Mouse (Mus musculus): ENCODE data around the gene Mmrn2.
"Not testable (repeated sequence)": the region's sequence is repeated elsewhere in the genome, so short reads cannot be mapped to it uniquely, and the experiment has no call there.

Gene Mmrn2

DNA sequence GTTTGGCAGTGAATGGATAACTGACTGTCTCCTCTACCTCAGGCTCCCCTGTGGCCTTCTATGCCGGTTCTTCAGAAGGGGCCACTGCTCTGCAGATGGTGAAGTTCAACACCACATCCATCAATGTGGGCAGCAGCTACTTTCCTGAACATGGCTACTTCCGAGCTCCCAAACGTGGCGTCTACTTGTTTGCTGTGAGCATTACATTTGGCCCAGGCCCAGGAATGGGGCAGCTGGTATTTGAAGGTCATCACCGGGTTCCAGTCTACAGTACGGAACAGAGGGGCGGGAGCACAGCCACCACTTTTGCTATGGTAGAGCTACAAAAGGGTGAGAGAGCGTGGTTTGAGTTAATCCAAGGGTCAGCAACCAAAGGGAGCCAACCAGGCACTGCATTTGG lies 27.6 kb downstream of the Mmrn2 start:
- DNase-seq (ENCODE audit: low read depth, low spot score), result no peak

DNA sequence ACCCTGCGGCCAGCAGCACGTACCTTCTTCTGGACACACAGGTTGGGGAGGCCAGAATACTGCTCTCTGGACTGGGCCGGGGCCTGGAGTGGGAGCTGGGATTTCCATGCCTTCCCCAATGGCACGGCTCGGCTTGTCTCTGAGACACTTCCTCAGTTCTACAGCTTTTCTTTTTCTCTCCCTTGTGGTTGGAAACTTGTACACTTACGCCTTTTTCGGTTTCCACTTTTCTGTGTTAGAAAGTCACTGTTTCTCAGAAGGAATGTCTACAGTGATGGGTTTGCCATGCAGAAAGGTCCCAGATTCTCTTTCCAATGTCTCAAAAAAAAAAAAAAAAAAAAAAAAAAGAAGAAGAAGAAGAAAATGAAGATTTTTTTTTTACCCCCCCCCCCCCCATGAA lies 28.2 kb downstream of the Mmrn2 start:
- no peak for DNase-seq (ENCODE audit: low read depth, low spot score)

DNA sequence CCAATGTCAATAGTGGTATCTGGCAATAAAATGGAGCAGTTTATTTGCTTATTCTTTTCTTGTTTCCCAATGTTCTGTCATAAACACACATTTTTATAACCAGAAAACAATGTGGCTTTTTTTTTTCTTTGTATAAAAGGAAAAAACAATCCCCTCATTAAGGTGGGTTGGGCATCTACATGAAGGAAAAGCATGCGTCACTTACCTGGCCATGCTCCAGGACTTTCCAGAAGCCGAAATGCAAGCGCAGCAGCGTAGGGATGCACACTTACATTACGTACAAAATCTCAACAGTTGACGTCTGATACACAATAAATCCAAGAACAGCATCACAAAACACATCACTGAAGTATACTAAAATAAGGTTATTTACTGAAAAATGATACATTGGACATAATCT lies 35.5 kb downstream of the Mmrn2 start:
- DNase-seq (ENCODE audit: low read depth, low spot score), result no peak

DNA sequence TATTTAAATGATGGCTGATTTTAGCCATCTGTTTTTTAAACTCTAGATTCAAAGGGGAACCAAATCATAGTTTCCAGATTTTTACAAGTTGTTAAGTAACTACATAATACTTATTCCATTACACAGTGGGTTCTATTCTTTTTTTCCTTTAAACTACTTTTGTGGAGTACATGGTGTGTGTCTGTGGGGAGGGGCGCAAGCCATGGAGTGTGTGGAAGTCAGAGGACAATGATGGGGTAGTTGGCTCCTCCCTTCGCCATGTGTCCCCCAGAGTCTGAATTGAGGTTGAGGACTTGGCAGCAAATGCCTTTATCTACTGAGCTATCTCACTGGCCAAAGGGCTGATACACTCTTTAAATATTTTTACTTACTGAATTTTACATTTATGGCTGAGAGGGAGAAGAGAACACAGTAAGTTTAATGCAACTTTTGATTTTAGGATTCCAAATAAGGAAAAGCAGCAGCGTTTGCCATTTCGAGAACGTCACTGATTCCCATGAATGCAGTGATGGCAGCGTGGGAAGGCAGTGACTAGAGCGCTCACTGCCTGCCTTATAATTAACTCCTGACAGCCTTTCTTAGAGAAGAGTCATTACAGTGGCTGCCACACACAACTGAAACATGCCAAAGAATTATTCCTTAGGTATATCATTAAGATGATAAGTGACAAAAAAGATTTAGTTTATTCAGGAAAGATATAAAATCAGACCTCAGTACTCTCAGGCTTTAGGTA lies 37.1 kb downstream of the Mmrn2 start:
- DNase-seq (ENCODE audit: low read depth, low spot score), result no peak

DNA sequence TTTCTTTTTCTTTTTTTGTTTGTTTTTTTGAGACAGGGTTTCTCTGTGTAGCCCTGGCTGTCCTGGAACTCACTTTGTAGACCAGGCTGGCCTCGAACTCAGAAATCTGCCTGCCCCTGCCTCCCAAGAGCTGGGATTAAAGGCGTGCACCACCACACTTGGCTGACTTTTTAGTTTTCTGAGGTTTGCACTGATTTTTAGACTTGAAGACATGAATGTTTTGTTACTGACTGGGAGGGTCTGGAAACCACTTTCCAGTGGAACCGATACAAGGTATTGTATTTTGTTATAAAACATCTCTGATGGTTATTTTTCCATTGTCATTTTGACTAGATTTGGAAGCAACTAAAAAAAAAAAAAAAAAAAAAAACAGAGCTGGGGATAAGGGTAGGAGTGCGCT lies 41.7 kb downstream of the Mmrn2 start:
- DNase-seq (ENCODE audit: low read depth, low spot score), result not testable (repeated sequence)

DNA sequence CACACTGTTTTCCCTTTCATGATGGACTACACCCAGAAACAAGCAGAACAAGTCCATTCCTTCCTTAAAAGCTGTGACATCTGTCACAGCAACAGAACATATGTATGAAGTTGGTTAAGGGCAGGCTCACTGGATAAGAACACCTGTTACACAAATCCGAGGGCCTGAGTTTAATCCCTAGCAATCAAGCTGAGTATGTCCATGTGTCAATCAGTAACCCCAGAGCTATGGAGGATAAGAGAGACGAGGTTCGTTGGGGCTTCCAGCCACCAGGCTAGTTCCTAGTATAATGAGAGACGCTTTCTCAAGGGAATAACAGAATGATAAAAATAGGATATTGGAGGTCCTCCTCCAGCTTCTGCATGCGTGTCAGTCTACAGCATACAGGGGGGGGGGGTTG lies 42.2 kb downstream of the Mmrn2 start:
- DNase-seq (ENCODE audit: low read depth, low spot score), result no peak

DNA sequence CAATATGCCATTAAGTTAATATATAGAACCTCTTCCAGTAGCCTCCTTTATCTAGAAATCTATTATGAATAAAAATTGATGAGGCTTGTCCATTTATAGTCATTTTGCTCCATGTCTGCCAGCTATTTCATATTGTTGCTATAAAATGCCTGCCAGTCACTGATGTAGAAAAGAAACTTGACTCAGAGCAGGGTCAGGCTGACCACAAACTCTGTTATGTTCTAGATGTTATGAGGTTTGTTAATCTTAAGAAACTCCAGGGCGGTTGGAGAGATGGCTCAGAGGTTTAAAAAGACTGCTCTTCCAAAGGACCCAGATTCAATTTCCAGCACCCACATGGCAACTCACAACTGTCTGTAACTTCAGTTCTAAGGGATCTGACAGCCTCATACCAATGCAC lies 45.8 kb downstream of the Mmrn2 start:
- no peak for DNase-seq (ENCODE audit: low read depth, low spot score)

DNA sequence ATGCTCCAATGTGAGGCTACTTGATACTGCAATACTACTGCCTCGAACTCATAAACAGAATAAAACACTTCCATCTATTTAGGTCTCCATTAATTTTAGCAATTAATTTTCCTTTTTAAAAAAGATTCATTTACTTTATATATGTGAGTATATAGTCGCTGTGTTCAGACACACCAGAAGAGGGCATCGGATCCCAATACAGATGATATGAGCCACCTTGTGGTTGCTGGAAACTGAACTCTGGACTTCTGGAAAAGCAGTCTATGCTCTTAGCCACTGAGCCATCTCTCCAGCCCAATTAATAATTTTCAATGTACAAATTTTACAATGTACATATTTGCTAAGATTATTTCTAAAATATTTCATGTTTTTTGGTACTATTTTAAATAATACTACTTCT lies 53.0 kb downstream of the Mmrn2 start:
- no peak for DNase-seq (ENCODE audit: low read depth, low spot score)

DNA sequence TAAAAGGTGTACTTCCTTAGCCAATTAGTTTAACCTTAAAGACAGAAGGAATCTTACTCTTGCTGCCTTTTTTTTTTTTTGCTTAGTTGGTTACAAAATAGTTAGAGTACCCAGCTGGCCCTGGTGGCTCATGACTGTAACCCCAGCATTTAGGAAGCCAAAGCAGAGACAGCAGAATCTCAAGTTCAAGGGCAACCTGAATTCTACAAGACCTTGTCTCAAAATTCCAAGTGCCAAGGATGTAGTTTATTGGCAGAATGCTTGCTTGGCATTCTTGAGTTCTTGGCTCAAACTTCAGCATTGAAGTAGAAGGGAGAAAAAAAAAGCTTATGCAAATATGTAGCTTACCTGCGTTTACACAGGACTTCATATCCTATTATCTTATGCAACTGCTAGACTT lies 53.8 kb downstream of the Mmrn2 start:
- no peak for DNase-seq (ENCODE audit: low read depth, low spot score)

DNA sequence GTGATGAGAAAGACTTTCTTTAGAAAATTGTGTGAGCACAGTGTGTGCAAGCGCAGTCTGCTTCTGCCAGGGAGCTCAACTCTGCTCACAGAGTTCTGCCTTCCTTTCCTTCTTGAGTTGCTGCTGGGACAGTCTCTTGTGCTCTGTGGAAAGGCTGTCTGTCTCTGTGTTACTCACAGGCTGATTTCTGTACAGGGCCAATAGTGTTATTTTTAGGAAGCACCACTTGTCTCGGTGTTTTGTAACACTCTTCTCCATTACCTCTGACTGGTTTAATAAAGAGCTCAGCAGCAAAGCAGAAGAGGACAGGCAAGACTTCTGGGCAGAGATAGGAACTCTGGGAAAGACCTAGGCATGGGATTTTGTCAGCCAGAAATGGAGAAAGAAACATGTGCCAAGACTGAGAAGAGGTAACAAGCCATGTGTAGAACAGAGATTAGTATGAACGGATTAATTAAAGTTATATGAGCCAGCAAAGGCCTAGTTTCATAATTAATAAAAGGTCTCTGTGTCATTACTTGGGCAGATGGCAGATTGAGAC lies 65.3 kb downstream of the Mmrn2 start:
- DNase-seq (ENCODE audit: low read depth, low spot score), result no peak

DNA sequence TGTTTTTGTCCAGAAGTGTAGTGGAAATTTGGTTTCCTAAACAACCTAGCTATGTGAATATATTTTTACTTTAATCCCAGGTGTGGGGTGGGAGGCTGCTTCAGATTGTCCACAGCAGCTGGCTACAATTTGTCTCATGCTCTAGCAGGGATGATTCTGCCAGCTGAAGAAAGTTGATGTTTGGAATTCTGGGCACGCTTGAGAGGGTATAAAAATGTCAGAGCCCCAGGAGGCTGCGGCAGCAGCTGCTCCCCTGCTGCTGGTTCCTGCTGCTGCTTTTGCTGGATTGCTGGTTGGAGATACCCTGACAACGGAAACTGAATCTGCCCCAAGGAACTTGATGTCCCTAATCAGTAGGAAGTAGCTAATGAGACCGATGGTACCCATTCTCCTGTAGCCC lies 67.3 kb downstream of the Mmrn2 start:
- DNase-seq (ENCODE audit: low read depth, low spot score), result peak; percentile 34

DNA sequence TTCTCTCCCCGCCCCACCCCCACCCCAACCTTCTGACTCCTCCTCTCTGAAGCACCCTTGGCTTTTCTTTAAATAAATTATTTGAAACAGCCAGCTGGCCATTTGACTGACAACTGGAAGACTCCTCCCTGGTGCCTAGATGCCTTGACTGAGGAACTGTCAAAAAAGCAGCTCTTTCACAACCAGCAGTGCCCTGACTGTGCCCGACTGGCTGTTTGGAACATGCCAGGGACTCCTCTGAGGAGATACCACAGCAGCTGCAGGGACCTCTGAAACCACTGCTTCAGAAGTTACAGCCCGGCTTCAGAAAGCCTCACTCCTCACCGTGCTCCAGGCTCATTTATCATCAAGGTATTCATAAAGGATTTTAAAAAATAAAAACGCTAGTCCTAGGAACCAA lies 69.1 kb downstream of the Mmrn2 start:
- no peak for DNase-seq (ENCODE audit: low read depth, low spot score)

DNA sequence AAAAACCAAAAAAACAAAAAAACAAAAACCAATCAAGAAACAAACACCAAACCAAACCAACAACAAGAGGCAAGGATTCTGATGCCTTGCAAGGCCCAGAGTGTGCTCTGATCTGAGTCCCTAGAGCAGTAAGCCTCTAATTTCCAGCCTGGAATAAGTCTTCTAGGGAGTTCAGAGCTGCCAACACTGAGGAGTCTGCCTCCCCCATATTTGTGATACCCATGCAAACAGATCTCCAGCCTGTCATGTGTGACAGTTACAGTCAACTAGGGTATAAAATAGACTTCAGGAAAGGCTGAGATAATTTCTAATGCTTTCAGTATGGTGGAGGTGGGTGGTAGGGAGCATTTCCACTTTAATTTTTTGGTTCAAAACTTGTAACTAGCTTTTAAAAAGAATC lies 69.7 kb downstream of the Mmrn2 start:
- no peak for DNase-seq (ENCODE audit: low read depth, low spot score)

DNA sequence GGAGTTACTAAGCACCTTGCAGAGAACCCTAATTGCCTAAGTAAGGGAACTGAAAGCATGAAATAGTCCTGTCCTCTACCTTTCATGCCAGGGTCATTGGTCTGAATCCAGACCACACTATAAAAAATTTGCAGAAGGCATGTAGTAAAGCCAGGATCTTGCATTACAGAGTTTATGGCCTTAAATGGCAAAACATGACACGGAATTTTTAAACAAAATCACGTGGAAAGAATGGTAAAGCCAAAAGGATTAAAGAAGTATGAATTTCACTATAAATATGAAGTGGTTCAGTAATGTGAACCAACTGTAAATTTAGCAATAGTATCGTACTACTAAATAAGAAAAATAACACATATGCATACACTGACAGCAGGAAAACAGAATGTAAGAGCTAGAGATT lies 70.1 kb downstream of the Mmrn2 start:
- DNase-seq (ENCODE audit: low read depth, low spot score), result no peak

DNA sequence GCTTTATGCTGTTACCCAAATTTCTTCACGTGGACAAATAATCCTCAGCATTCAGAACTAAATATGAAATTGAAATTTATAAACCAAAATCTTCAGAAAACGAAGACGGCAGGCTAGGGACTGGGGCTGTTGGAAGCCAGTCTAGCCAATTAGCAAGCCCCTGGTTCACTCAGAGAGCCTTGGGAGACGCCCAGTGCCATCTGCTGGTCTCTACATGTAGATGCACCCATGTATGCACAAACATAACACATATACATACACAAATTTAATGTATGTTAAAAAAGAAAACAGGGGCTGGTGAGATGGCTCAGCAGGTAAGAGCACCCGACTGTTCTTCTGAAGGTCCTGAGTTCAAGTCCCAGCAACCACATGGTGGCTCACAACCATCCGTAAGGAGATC lies 71.4 kb downstream of the Mmrn2 start:
- no peak for DNase-seq (ENCODE audit: low read depth, low spot score)

DNA sequence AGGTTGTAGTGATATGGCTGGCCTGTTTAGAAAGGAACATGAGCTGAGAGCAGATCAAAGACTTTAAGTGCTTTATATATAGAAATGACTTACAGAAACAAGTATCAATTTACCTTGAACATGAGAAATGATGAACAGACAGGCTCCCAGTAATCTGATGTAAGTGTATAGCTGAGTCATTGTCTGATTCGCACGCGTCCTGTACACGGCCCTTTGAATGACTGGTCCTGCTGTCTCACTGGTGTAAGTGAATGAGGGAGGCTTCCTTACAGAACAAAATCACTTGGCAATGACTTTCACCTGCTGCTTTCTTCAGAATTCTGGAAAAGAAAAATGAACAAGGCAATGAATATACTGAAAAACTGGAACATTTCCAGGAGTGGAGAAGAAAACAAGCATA lies 72.4 kb downstream of the Mmrn2 start:
- no peak for DNase-seq (ENCODE audit: low read depth, low spot score)

DNA sequence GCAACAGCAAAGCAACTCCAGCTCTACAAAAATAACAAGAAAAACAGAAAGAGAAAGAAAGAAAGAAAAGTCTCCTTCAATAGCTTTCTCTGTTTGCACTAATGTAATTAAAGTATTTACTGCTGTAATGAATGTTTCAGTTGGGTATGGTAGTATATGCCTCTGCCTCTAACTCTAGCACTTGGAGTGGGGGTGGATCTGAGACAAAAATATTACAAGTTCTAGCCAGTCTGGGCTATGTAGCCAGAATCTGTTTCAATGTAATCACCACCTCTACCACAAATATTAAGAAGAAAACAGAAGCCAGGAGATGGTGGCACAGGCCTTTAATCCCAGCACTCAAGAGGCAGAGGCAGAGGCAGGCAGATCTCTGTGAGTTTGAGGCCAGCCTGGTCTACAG lies 73.1 kb downstream of the Mmrn2 start:
- DNase-seq (ENCODE audit: low read depth, low spot score), result no peak

DNA sequence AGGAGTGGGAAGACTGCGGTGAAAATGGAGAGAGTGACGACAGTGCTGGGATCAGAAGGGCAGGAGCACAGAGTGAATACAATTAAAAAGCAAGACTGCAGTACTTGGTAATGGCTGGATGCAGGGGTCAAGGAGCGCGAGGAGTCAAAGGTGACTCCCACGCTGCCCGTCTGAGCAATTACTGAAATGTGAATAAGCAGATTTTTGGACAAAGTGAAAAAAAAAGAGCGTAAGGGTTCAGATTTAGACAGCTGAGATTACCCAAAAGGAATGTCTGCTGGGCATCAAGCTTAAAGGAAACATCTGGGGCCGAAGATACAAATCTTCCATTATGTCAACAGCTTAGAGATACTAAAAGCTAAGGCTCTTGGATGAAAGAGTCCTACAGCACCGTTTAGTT lies 74.5 kb downstream of the Mmrn2 start:
- peak; percentile 53 for DNase-seq (ENCODE audit: low read depth, low spot score)

DNA sequence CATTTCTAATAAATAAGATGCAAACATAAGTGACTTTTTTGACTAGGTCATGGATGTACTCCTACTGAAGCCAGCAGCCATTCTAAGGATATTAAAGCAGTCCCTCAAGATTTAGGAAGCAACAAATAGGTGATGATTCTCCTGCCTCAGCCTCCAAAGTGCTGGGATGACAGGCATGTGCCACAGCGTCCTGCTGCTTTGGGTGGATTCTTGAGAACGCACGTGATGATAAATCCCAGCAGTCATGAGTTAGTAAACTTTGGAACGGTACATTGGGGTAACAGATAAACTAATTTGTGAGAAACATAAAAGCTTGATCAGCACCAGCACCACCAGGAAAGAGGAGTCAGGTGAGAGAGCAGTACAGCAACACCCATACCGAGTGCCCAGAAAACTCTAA lies 75.2 kb downstream of the Mmrn2 start:
- DNase-seq (ENCODE audit: low read depth, low spot score), result no peak

DNA sequence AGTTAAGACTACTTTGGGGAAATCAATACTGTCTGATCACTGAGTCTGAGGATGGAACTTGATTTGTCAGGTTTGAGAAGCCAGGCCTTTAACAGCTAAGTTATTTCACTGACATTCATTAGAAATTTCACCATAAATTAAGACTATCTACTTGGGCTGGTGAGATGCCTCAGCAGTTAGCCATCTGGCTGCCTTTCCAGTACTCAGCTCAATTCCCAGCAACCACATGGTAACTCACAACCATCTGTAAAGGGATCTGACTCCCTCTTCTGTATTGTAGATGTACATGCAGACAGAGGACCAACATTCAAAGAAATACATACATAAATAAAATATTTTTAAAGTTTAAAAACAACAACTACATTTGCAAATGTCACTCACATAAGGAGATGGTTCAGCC lies 76.6 kb downstream of the Mmrn2 start:
- DNase-seq (ENCODE audit: low read depth, low spot score), result no peak

DNA sequence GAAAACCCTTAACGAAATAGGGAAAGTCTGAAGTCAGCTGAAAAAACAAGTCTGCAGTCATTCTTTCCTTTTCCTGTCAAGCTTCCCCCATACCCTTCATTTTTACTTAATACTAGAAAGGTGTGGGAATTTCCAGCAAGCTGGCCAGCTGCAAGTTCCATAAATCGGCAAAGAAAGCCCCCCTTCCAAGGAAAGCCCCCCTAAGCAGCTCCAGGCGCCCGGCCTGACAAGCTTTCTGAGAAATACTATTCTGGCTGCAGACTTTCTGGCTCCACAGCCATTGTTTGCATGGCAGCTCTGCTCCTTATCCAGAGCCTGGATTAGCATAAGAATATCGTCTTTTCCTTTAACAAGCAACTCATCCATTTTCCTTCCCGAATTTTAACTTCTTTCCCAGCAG lies 78.4 kb downstream of the Mmrn2 start:
- DNase-seq (ENCODE audit: low read depth, low spot score), result peak; percentile 34
